Mouse (Mus musculus) CH12.LX (cell line): Measurements from ENCODE around the gene Hdac9. TPM values are rescaled to one million over a fixed set of nuclear protein-coding genes. Genes with fewer than 3 reads are reported as not detected.

Experiments
- DNase-seq: peaks from one replicate; pipeline ENCODE4 v3.0.0-alpha.2; 2013; ENCODE audit errors: extremely low read depth
- H3K27ac ChIP-seq: 2 replicates; pipeline ENCODE4 v1.5.1; 2012; ENCODE audit warnings: low read depth, mild to moderate bottlenecking, control low read depth, moderate library complexity; ENCODE audit not compliant: insufficient read depth
- H3K27me3 ChIP-seq: replicated peaks from 2 replicates; pipeline ENCODE3; 2012; ENCODE audit warnings: inconsistent platforms
- H3K36me3 ChIP-seq, 2 experiments: replicated peaks in 1 of 2; 2 replicates each; pipeline versions ENCODE3 to v1.6.1; 2012; ENCODE audit warnings: inconsistent platforms in 1 of 2, low read length in 1 of 2, mild to moderate bottlenecking in 1 of 2, mixed read lengths in 1 of 2, moderate library complexity in 1 of 2; ENCODE audit not compliant: control insufficient read depth in 1 of 2, insufficient read depth in 1 of 2
- H3K4me1 ChIP-seq, 2 experiments: 2 replicates each; pipeline ENCODE4 v1.6.1; 2012; ENCODE audit warnings: inconsistent platforms in 1 of 2, moderate library complexity in 1 of 2; ENCODE audit not compliant: insufficient read depth in 2 of 2, control insufficient read depth in 1 of 2
- H3K4me2 ChIP-seq: 2 replicates; pipeline ENCODE4 v1.6.1; 2012; ENCODE audit warnings: low read depth, mild to moderate bottlenecking, control low read depth; ENCODE audit not compliant: poor library complexity, insufficient read depth, severe bottlenecking
- H3K4me3 ChIP-seq, 3 experiments: fragments of 150-350 bp in 1 of 3; sonication (generic) in 1 of 3; replicated peaks in 1 of 3; 2 replicates each; pipeline versions ENCODE3 to v1.5.1; 2011 to 2012; ENCODE audit warnings: low read depth in 2 of 3, low read length in 2 of 3, mild to moderate bottlenecking in 2 of 3, moderate library complexity in 2 of 3, control low read depth in 1 of 3, improper control_type of control experiment in 1 of 3, inconsistent platforms in 1 of 3, mixed read lengths in 1 of 3; ENCODE audit not compliant: poor library complexity in 1 of 3
- H3K79me2 ChIP-seq: replicated peaks from 2 replicates; pipeline ENCODE4 v1.6.1; 2012; ENCODE audit warnings: mild to moderate bottlenecking, moderate library complexity; ENCODE audit not compliant: control insufficient read depth, poor library complexity, insufficient read depth, severe bottlenecking; ENCODE audit errors: extremely low read depth
- H3K9ac ChIP-seq: 2 replicates; pipeline ENCODE4 v1.6.1; 2012; ENCODE audit warnings: low read depth, mild to moderate bottlenecking, control low read depth, moderate library complexity; ENCODE audit not compliant: insufficient read depth
- H3K9me3 ChIP-seq: replicated peaks from 2 replicates; pipeline ENCODE3; 2012; ENCODE audit warnings: low read length, inconsistent platforms, mixed read lengths
- BHLHE40 ChIP-seq: IDR thresholded peaks from 2 replicates; pipeline ENCODE4 v1.6.1; 2011; ENCODE audit warnings: mild to moderate bottlenecking, low read depth, low read length, improper control_type of control experiment
- ELF1 ChIP-seq: IDR thresholded peaks from 2 replicates; pipeline ENCODE4 v1.6.1; 2014; ENCODE audit warnings: low read depth, mild to moderate bottlenecking, inconsistent platforms, low read length, improper control_type of control experiment
- ETS1 ChIP-seq: conservative IDR thresholded peaks from 2 replicates; pipeline ENCODE4 v1.6.1; 2012; ENCODE audit warnings: low read depth, mild to moderate bottlenecking, inconsistent platforms, low read length, improper control_type of control experiment, moderate library complexity
- GABPA ChIP-seq: IDR thresholded peaks from 2 replicates; pipeline ENCODE4 v1.6.1; 2012; ENCODE audit warnings: low read depth, low read length, improper control_type of control experiment, inconsistent platforms; ENCODE audit not compliant: insufficient replicate concordance
- JUN ChIP-seq: IDR thresholded peaks from 2 replicates; pipeline ENCODE4 v1.6.1; 2011; ENCODE audit warnings: low read depth, mild to moderate bottlenecking, low read length, improper control_type of control experiment, moderate library complexity; ENCODE audit not compliant: insufficient read depth
- MAZ ChIP-seq: IDR thresholded peaks from 2 replicates; pipeline ENCODE4 v1.6.1; 2012; ENCODE audit warnings: low read depth, mild to moderate bottlenecking, inconsistent platforms, low read length, improper control_type of control experiment, moderate library complexity
- MYC ChIP-seq: IDR thresholded peaks from 2 replicates; pipeline ENCODE4 v1.6.1; 2011; ENCODE audit warnings: low read depth, mild to moderate bottlenecking, improper control_type of control experiment, low read length
- NELFE ChIP-seq: IDR thresholded peaks from 2 replicates; pipeline ENCODE4 v1.6.1; 2011; ENCODE audit warnings: low read depth, low read length, improper control_type of control experiment
- POLR2AphosphoS2 ChIP-seq: IDR thresholded peaks from 2 replicates; pipeline ENCODE4 v1.6.1; 2011; ENCODE audit warnings: low read depth, low read length, improper control_type of control experiment
- RAD21 ChIP-seq: IDR thresholded peaks from 2 replicates; pipeline ENCODE4 v1.6.1; 2011; ENCODE audit warnings: low read depth, mild to moderate bottlenecking, low read length, improper control_type of control experiment, moderate library complexity
- RCOR1 ChIP-seq: conservative IDR thresholded peaks from 2 replicates; pipeline ENCODE4 v1.6.1; 2012; ENCODE audit warnings: low read depth, mild to moderate bottlenecking, inconsistent platforms, low read length, improper control_type of control experiment
- SIN3A ChIP-seq: IDR thresholded peaks from 2 replicates; pipeline ENCODE4 v1.6.1; 2012; ENCODE audit warnings: low read length, improper control_type of control experiment, inconsistent platforms
- SMC3 ChIP-seq: IDR thresholded peaks from 2 replicates; pipeline ENCODE4 v1.6.1; 2011; ENCODE audit warnings: low read depth, low read length, improper control_type of control experiment
- USF1 ChIP-seq: IDR thresholded peaks from 2 replicates; pipeline ENCODE4 v1.6.1; 2014; ENCODE audit warnings: low read depth, mild to moderate bottlenecking, inconsistent platforms, low read length, improper control_type of control experiment
- USF2 ChIP-seq: conservative IDR thresholded peaks from 2 replicates; pipeline ENCODE4 v1.6.1; 2011; ENCODE audit warnings: low read depth, low read length, improper control_type of control experiment
- ZC3H11A ChIP-seq: IDR thresholded peaks from 2 replicates; pipeline ENCODE4 v1.6.1; 2012; ENCODE audit warnings: low read depth, mild to moderate bottlenecking, inconsistent platforms, low read length, improper control_type of control experiment
- ZNF384 ChIP-seq: IDR thresholded peaks from 2 replicates; pipeline ENCODE4 v1.6.1; 2012; ENCODE audit warnings: low read depth, low read length, improper control_type of control experiment, inconsistent platforms
- dilution Hi-C: fragments of 300-500 bp; cut with MboI; formaldehyde crosslinking; loops from 2 replicates; pipeline ENCODE4 v1.14.3; 2020; ENCODE audit warnings: low sequenced_read_pairs; ENCODE audit not compliant: extremely low pct_unique_long_range_greater_than_20kb, extremely low pct_ligation_motif_present
- in situ Hi-C: fragments of 300-500 bp; cut with MboI; formaldehyde crosslinking; loops from 3 replicates; pipeline ENCODE4 v1.14.3; 2019; ENCODE audit warnings: low sequenced_read_pairs, low pct_ligation_motif_present, low pct_unique_long_range_greater_than_20kb, mixed read lengths
- polyA plus RNA-seq: library from polyadenylated mRNA; unstranded; fragments of >175 nt; gene quantifications from 2 replicates; pipeline ENCODE4 v1.2.1, GENCODE M21; 2012; ENCODE audit warnings: low read depth; ENCODE audit not compliant: insufficient read length
- total RNA-seq, 2 experiments: library from RNA; depleted of rRNA; stranded (reverse); fragments of 300-350 nt in 1 of 2; fragments of >200 nt in 1 of 2; gene quantifications; 2 replicates each; pipeline ENCODE4 v1.2.3; 2012 to 2014

Gene Hdac9
- total and polyA plus RNA-seq, 3 experiments, result 0.04 to 0.38 (median 0.17) TPM

DNA sequence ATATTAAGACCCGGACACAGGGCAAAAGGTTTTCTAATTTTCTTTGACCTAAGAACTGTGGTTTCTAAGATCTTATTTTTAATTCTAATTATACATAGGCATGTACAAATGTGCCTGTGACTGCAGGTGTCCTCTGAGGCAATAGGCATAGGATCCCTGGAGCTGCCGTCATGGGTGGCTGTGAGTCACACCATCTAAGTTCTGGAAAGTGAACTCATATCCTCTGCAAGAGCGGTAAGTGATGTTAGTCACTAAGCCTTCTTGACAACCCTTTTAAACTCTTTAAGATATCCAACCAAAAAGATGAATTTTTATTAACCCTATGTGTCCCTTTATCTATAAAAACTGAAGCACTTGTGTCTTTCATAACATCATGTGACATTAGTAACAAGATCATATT is 304.4 kb downstream of the Hdac9 start:
- Histone ChIP-seq H3K4me1 (no peaks in the 10 kb centered on the region), H3K27me3 (no peaks in the 10 kb centered on the region), H3K4me3 (no peak overlapping the region), H3K4me2 (no peak overlapping the region), H3K79me2 (no peaks in the 10 kb centered on the region), H3K9me3 (no peaks in the 10 kb centered on the region), H3K27ac (no peak overlapping the region), H3K36me3 (no peaks in the 10 kb centered on the region), H3K9ac (no peak overlapping the region)
- in situ Hi-C loops (no loop called here), dilution Hi-C loops (no loop called here)
- no peak for TF ChIP-seq ZC3H11A
- no peak for TF ChIP-seq JUN
- TF ChIP-seq BHLHE40, result no peak
- no peak for TF ChIP-seq ZNF384
- DNase-seq, result no peak

DNA sequence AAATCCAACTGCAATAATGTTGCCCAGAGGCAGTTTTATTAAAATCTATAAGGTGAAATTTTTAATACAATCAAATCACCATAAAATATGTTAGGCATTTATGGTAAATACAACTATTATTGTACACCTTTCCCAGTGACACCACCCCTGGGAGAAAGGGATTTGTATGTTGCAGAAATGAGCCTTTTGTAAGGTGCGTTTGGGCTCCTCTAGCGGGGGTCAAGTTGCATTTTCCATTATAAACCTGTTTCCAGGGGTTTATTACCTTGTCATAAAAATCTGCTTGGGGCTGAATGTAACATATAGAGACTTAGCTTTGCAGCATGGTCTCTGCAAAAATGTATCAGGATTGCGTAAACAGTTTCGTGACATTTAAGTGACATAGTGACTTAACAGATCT is 312.4 kb downstream of the Hdac9 start:
- no peak overlapping the region for H3K27ac ChIP-seq
- no peaks in the 10 kb centered on the region for H3K27me3 ChIP-seq
- no peaks in the 10 kb centered on the region for H3K4me1 ChIP-seq
- no peaks in the 10 kb centered on the region for H3K79me2 ChIP-seq
- H3K36me3 ChIP-seq, result no peaks in the 10 kb centered on the region
- no peak for DNase-seq
- dilution Hi-C loops (no loop called here), in situ Hi-C loops (no loop called here)
- H3K4me3 ChIP-seq, result no peak overlapping the region
- H3K4me2 ChIP-seq, result no peak overlapping the region
- no peak overlapping the region for H3K9ac ChIP-seq
- no peaks in the 10 kb centered on the region for H3K9me3 ChIP-seq
- TF ChIP-seq ELF1 (no peak), ETS1 (no peak), POLR2AphosphoS2 (no peak), MYC (no peak), BHLHE40 (no peak), USF1 (no peak), SIN3A (no peak), RCOR1 (no peak), ZC3H11A (no peak), USF2 (no peak), SMC3 (no peak), MAZ (no peak), GABPA (no peak), NELFE (no peak), RAD21 (no peak)
